Mouse (Mus musculus) neural tube, embryonic 14.5 days (tissue): ENCODE measurements around the gene Atp1a2. TPM values are rescaled to one million over a fixed set of nuclear protein-coding genes. Genes with fewer than 3 reads are reported as not detected.

ENCODE experiments used
- ATAC-seq: fragments of 200-750 bp; cut with Nextera tagmentation; 2 replicates; pipeline ENCODE4 v1.8.0; 2017; ENCODE audit warnings: low read depth, mild to moderate bottlenecking, moderate TSS enrichment, moderate library complexity
- H3K27ac ChIP-seq: fragments of 300-500 bp; sonication (generic); 2 replicates; pipeline ENCODE4 v1.5.1; 2014; ENCODE audit warnings: low read depth, mild to moderate bottlenecking, control low read depth, low read length, moderate library complexity, mixed read lengths
- H3K27me3 ChIP-seq: fragments of 300-500 bp; sonication (generic); 2 replicates; pipeline ENCODE4 v1.6.1; 2014; ENCODE audit warnings: low read length; ENCODE audit not compliant: control insufficient read depth, insufficient read depth
- H3K36me3 ChIP-seq: fragments of 300-500 bp; sonication (generic); 2 replicates; pipeline ENCODE4 v1.6.1; 2014; ENCODE audit warnings: low read length, mixed read lengths; ENCODE audit not compliant: control insufficient read depth, insufficient read depth
- H3K4me1 ChIP-seq: fragments of 300-500 bp; sonication (generic); 2 replicates; pipeline ENCODE4 v1.6.1; 2014; ENCODE audit warnings: low read length; ENCODE audit not compliant: control insufficient read depth, insufficient read depth
- H3K4me2 ChIP-seq: fragments of 300-500 bp; sonication (generic); 2 replicates; pipeline ENCODE4 v1.6.1; 2014; ENCODE audit warnings: mild to moderate bottlenecking, low read depth, low read length, control low read depth
- H3K4me3 ChIP-seq: fragments of 300-500 bp; sonication (generic); 2 replicates; pipeline ENCODE4 v1.5.1; 2014; ENCODE audit warnings: low read depth, low read length, control low read depth, mixed read lengths
- H3K9ac ChIP-seq: fragments of 300-500 bp; sonication (generic); replicated peaks from 2 replicates; pipeline ENCODE4 v1.6.1; 2014; ENCODE audit warnings: low read depth, mild to moderate bottlenecking, control low read depth, low read length, mixed read lengths
- H3K9me3 ChIP-seq: fragments of 300-500 bp; sonication (generic); 2 replicates; pipeline ENCODE4 v1.6.1; 2016; ENCODE audit warnings: low read length; ENCODE audit not compliant: control insufficient read depth
- WGBS: fragments of 180-500 bp; shearing (Covaris S2); extraction: QIAGEN DNeasy Blood & Tissue Kit; methylation state at CpG from one replicate; pipeline ENCODE4 v1.1.7; 2014; 5-methylcytosine and 5-hydroxymethylcytosine counted together
- polyA plus RNA-seq: library from polyadenylated mRNA; unstranded; fragments of >200 nt; fragmentation: Nextera tagmentation; extraction: Ambion mirVana; gene quantifications from 2 replicates; pipeline ENCODE4 v1.2.1, GENCODE M21; 2014

Gene Atp1a2
- polyA plus RNA-seq, 1 experiment from 2014 or later, result 23.6 TPM

DNA sequence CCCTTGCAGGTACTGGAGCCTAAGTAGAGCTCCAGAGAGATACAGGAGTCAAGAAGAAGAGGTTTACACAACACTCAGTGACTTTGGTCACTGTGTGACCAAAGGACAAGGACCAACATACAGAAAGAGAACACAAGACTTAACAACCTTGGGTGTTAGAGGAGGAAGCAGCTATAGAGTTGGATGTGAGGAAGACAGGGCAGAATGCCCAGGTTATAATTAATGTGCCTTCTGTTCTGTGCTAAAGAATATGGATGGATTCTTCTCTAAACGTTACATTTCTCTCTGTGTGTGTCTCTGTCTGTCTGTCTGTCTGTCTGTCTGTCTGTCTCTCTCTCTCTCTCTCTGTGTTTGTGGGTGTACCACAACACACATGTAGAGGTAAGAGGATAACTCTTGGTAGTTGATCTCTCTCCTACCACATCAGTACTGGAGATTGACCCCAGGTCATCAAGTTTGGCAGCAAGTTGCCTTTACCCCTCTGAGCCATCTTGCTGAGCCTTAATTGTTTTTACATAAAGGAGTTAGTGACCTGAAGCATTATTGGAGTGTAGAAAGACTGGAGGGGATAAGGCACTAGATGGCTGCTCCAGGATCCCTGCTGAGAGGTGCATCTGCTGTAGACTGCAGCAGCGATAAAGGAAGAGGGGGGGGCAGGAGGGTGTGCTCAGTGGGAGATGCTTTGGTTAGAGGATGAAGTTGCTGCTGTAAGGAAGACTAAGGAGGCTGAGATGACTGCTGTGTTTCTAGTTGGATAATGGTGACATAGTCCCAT is 39.7 kb upstream of the Atp1a2 start:
- no peak overlapping the region for H3K27ac ChIP-seq
- no peaks in the 10 kb centered on the region for H3K36me3 ChIP-seq
- H3K27me3 ChIP-seq, result no peaks in the 10 kb centered on the region
- H3K4me1 ChIP-seq, result peaks cover 3% of the 10 kb centered on the region; the same call in 1 of the 2 replicates
- WGBS, result 28% methylated on average over 2 of the region's 2 CpGs
- no peak for ATAC-seq
- no peak overlapping the region for H3K4me2 ChIP-seq
- H3K9ac ChIP-seq, result no peak overlapping the region
- H3K9me3 ChIP-seq, result no peaks in the 10 kb centered on the region
- H3K4me3 ChIP-seq, result no peak overlapping the region

DNA sequence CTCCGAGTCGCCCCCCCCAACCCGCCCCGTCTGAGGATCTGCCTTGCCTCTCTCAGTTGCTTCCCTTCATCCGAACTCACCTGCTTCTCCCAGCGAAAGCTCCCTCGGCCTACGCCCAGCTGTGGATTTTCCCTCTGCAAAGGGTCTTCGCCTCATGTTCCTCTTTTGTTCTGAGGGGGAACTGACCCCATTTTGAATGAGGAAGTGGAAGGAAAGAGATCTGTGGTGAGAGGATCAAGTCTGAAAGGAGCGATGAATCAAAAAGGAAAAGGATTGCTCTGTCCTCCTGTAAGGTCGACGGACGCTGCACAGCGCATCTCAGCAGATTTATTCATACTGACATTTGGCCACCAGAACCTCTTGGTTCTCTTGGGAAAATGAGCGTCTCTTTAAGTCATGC is 37.9 kb upstream of the Atp1a2 start:
- Histone ChIP-seq H3K4me2 (no peak overlapping the region), H3K36me3 (no peaks in the 10 kb centered on the region), H3K27me3 (no peaks in the 10 kb centered on the region), H3K4me1 (no peaks in the 10 kb centered on the region), H3K4me3 (no peak overlapping the region), H3K9ac (no peak overlapping the region), H3K27ac (no peak overlapping the region), H3K9me3 (no peaks in the 10 kb centered on the region)
- no peak for ATAC-seq
- 80% methylated on average over 15 of the region's 15 CpGs for WGBS

DNA sequence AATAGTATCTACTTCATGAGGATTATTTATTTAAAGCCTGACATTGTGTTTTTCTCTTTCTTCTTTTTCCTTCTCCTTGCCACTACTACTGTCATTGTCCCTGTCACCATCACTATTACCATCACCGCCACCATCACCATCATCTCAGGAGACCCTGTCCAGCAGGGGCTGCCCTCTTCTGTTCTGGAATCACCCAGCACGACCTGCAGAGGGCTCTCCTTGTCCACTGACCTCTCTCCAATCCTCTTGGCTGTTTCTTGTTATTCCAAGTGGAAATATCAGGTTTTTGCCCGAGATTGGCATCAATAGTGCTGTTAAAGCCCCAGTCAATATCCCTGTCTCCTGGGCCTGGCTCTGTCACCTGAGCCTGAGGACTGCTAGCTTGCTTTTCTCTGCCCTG is 35.6 kb upstream of the Atp1a2 start:
- H3K4me2 ChIP-seq, result no peak overlapping the region
- H3K4me1 ChIP-seq, result peaks cover 10% of the 10 kb centered on the region
- 23% methylated on average over 3 of the region's 3 CpGs for WGBS
- no peak overlapping the region for H3K4me3 ChIP-seq
- no peak overlapping the region for H3K27ac ChIP-seq
- H3K27me3 ChIP-seq, result no peaks in the 10 kb centered on the region
- ATAC-seq, result no peak
- no peaks in the 10 kb centered on the region for H3K9me3 ChIP-seq
- no peaks in the 10 kb centered on the region for H3K36me3 ChIP-seq
- no peak overlapping the region for H3K9ac ChIP-seq

DNA sequence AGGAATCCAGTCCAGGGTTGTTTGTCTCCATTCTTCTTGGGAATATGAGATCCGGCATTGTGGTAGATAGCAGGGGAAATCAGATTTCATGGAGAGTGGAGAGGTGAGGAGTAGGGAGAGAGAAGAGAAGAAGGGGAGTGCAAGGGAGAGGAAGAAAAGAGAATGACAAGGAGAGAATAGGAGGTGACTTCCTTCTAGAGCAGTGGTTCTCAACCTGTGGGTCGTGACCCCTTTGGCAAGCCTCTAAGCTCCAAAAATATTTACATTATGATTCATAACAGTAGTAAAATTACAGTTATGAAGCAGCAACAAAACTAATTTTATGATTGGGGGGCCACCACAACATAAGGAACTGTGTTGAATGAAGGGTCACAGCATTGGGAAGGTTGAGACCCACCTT is 35.1 kb upstream of the Atp1a2 start:
- H3K27ac ChIP-seq, result no peak overlapping the region
- no peak overlapping the region for H3K4me2 ChIP-seq
- no peak overlapping the region for H3K9ac ChIP-seq
- H3K4me3 ChIP-seq, result no peak overlapping the region
- no peaks in the 10 kb centered on the region for H3K9me3 ChIP-seq
- H3K4me1 ChIP-seq, result peaks cover 10% of the 10 kb centered on the region
- WGBS, result 83% methylated on average over 2 of the region's 2 CpGs
- H3K27me3 ChIP-seq, result no peaks in the 10 kb centered on the region
- ATAC-seq, result no peak
- H3K36me3 ChIP-seq, result no peaks in the 10 kb centered on the region

DNA sequence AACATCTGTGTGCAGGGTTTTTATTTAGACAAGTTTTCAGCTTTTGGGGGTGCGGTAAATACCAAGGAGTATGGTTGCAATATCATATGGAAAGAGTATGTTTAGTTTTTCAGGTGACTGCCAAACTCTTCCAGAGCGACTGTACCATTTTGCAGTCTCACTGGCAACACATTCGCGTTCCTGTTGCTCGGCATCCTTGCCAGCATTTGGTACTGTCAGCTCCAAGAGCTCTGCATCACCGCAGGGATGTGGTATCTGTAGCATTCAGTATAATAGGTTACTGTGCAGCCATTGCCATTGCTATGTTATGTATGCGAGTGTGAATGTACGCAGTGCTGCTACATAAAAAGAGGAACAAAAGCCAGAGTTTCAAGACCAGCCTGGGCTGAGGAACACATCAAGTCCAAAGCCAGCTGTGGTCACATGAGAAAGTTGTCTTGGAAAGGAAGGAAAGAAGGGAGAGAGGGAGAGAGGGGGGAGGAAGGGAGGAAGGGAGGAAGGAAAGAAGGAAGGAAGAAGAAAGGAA is 33.6 kb upstream of the Atp1a2 start:
- Histone ChIP-seq H3K9me3 (no peaks in the 10 kb centered on the region), H3K4me1 (peaks cover 11% of the 10 kb centered on the region), H3K9ac (no peak overlapping the region), H3K27ac (no peak overlapping the region), H3K4me3 (no peak overlapping the region), H3K4me2 (no peak overlapping the region), H3K27me3 (no peaks in the 10 kb centered on the region), H3K36me3 (no peaks in the 10 kb centered on the region)
- WGBS, result 61% methylated on average over 8 of the region's 8 CpGs
- no peak for ATAC-seq

DNA sequence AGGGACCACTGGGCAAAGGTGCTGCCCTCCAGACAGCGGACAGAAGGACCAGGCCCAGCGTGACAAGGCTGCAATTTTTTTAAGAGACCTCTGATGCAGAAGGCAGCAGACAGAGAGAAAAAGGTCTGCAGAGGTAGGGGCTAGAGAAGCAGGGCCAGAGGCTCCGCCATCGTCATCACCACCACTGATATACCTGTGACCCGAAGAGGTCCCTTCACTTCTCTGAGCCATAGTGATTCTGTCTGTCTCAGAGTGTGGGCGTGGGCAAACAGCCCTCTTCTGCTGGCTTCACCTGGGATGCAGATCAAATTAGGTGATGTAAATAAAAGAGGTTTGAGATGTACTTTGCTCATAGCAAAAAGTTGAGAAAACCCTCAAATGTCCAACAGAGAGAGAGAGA is 31.8 kb upstream of the Atp1a2 start:
- H3K4me2 ChIP-seq, result no peak overlapping the region
- no peak overlapping the region for H3K4me3 ChIP-seq
- no peak overlapping the region for H3K27ac ChIP-seq
- no peak for ATAC-seq
- H3K9me3 ChIP-seq, result no peaks in the 10 kb centered on the region
- H3K36me3 ChIP-seq, result no peaks in the 10 kb centered on the region
- no peak overlapping the region for H3K9ac ChIP-seq
- peaks cover 18% of the 10 kb centered on the region for H3K4me1 ChIP-seq
- WGBS, result 73% methylated on average over 6 of the region's 6 CpGs
- H3K27me3 ChIP-seq, result no peaks in the 10 kb centered on the region

DNA sequence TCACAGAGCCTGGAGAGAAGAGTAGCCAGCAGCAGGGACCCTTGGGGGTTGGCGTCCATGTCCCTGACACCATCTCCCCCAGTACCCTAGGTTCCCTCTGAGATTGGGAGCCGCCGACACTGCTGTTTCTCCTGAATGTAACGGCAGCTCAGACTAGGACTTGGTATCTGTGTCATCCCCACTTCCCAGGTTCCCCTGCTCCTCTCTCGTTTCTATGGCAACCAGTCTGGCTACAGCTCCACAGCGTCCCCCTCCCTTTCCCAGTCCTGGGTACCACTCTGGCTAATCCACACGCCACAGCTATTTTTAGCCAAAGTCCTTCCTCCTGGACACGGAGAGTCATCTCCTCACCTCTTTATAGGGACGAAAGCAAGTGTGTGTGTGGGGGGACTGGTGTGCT is 31.3 kb upstream of the Atp1a2 start, which contains the start of gene Kcnj9:
Kcnj9 (minus strand) TSS at position 188 of the 400 bp plus-strand sequence.
- Histone ChIP-seq H3K27ac (no peak within 1 kb of the TSS), H3K9me3 (no peaks in the 10 kb centered on the region), H3K36me3 (no peaks in the 10 kb centered on the region), H3K4me2 (peak within 1 kb of the TSS; percentile 46), H3K4me1 (peaks cover 18% of the 10 kb centered on the region), H3K4me3 (peak within 1 kb of the TSS; percentile 24), H3K27me3 (no peaks in the 10 kb centered on the region), H3K9ac (0 out of 2 replicates have a peak within 1 kb of the TSS, but pooled peaks have one; percentile 41)
- 19% methylated on average over 9 of the region's 9 CpGs for WGBS
- ATAC-seq, result peak; percentile 81

DNA sequence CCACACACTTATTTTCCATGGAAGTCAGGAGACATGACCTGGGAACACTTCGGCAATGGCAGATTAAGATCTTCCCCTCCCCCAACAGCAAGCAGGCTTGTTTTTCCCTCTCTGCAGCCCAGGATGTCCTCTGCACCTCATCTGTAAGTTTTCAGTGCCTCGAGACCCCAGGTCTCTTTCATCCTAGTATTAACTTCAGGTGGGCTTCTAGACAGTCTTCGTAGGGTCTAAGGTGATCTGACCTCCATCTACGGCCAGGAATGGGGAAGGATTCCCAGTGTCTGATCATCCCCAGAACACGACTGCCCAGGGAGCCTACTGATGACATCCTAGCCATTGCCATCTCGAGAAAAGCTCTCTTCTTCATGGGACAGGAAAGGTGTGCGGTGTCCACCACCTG is 30.6 kb upstream of the Atp1a2 start:
- ATAC-seq, result no peak
- peak overlapping the region; percentile 46; the same call in 1 of the 2 replicates for H3K4me2 ChIP-seq
- H3K4me3 ChIP-seq, result peak overlapping the region; percentile 24; the same call in 1 of the 2 replicates
- no peaks in the 10 kb centered on the region for H3K9me3 ChIP-seq
- no peak overlapping the region for H3K27ac ChIP-seq
- no peaks in the 10 kb centered on the region for H3K27me3 ChIP-seq
- H3K4me1 ChIP-seq, result peaks cover 18% of the 10 kb centered on the region
- H3K36me3 ChIP-seq, result no peaks in the 10 kb centered on the region
- H3K9ac ChIP-seq, result no peak overlapping the region
- WGBS, result 83% methylated on average over 7 of the region's 7 CpGs

DNA sequence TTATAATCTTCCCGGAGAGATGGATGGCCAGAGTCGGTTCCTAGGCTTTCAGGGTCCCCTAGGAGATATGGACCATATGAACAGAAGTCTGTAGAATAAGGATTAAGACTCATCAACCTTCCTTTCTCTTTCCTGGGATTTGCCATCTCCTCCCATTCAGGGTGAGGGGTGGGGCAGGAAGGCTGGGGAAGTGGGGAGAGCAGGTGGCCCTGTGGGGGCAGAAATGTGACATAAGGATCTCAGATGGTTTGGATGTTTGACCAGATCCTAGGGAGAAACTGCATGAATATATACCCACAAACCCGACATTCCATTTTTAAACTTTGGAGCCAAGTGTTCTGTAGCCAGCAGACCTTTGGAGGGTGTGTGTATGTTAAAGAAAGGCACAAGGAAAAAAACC is 30.2 kb upstream of the Atp1a2 start:
- Histone ChIP-seq H3K9me3 (no peaks in the 10 kb centered on the region), H3K27ac (no peak overlapping the region), H3K27me3 (no peaks in the 10 kb centered on the region), H3K9ac (no peak overlapping the region), H3K4me3 (no peak overlapping the region), H3K36me3 (no peaks in the 10 kb centered on the region), H3K4me2 (no peak overlapping the region), H3K4me1 (peaks cover 18% of the 10 kb centered on the region)
- ATAC-seq, result no peak
- WGBS, result 88% methylated on average over 3 of the region's 3 CpGs
